Mouse (Mus musculus): ENCODE results near the gene Chchd10. TPM values are rescaled to one million over a fixed set of nuclear protein-coding genes. Genes with fewer than 3 reads are reported as not detected.
A peak's percentile ranks its signal among the peaks of the same experiment; 100 is the strongest.

The Chchd10 gene
- polyA plus RNA-seq, 1 experiment from 2014 or later = 117 TPM

DNA sequence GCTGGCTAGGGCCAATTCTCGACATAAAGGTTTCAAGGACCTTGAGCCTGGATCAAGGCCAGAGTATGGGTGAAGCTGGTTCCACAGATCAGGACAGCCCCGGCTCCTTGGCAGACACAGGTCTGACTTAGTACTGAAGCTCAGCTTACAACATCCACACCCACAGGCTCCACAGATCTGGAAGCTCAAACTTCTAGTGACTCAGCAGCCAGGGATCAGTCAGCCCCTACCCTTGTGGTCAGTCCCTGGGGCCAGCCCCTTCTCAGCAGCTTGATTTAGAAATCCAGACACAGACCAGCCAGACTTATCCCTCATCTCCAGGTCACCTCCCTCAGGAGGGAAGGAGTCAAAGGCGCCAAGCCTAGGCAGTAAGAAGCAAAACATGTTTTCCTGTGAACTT is 34.1 kb upstream of the Chchd10 start:
- H3K9me3 ChIP-seq (replicated peaks) = no peaks in the 10 kb centered on the region
- peaks cover 82% of the 10 kb centered on the region for H3K36me3 ChIP-seq (replicated peaks)
- H3K4me2 ChIP-seq = no peak overlapping the region
- no peak for ATAC-seq (ENCODE audit: insufficient read depth)
- no peaks in the 10 kb centered on the region for H3K27me3 ChIP-seq
- no peak overlapping the region for H3K27ac ChIP-seq (replicated peaks)
- H3K9ac ChIP-seq = no peak overlapping the region
- 74% methylated on average over 3 of the region's 3 CpGs for WGBS (ENCODE audit: insufficient replicate concordance)
- peaks cover 3% of the 10 kb centered on the region; the same call in 1 of the 2 replicates for H3K4me1 ChIP-seq (replicated peaks)
- H3K4me3 ChIP-seq (replicated peaks) = no peak overlapping the region

DNA sequence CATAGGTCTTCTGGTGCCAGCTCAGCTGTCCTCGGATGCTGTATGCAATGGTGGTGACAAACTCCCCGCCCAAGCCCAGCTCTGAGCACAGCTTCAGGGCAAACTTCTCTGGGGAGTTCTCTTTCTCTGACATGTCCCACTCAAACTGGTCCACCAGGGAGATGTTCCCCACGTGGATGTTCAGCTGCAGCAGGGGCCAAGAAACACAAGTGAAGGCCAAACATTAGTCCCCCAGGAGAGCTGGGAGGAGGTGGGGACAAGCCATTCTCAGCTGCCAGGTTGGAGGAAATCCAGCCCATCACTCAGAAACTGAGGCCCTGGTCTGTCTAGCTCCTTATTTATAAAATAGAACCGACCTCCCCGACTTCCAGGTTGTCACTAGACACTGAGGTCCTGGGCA is 28.5 kb upstream of the Chchd10 start:
- no peaks in the 10 kb centered on the region for H3K27me3 ChIP-seq
- 0 out of 2 replicates have a peak, but pooled peaks cover 3% of the 10 kb centered on the region for H3K4me1 ChIP-seq (replicated peaks)
- WGBS (ENCODE audit: insufficient replicate concordance) = 81% methylated on average over 5 of the region's 5 CpGs
- H3K9ac ChIP-seq = no peak overlapping the region
- no peak for ATAC-seq (ENCODE audit: insufficient read depth)
- H3K4me3 ChIP-seq (replicated peaks) = no peak overlapping the region
- no peak overlapping the region for H3K27ac ChIP-seq (replicated peaks)
- H3K9me3 ChIP-seq (replicated peaks) = no peaks in the 10 kb centered on the region
- H3K36me3 ChIP-seq (replicated peaks) = peaks cover 92% of the 10 kb centered on the region
- no peak overlapping the region for H3K4me2 ChIP-seq

DNA sequence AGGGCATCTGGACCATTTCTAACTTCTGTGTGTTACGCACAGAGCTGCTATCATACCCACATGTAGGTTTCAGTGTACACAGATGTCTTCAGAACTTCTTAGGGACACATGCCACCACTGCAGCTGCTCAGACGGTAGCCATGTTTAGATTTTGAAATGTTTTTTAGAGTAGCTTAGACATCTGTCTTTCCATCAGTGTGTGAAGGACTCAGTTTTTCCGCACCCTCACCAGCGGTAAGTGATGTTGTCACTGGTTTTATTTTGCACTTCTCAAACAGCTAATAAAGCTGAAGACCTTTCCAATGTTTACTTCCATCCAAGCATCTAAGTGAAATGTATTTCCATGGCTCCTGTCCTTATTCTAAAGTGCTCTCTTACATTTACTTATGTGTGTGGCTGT is 26.0 kb upstream of the Chchd10 start:
- no peaks in the 10 kb centered on the region for H3K27me3 ChIP-seq
- no peaks in the 10 kb centered on the region for H3K9me3 ChIP-seq (replicated peaks)
- no peak for ATAC-seq (ENCODE audit: insufficient read depth)
- H3K36me3 ChIP-seq (replicated peaks) = peaks cover 93% of the 10 kb centered on the region
- 84% methylated on average over 4 of the region's 4 CpGs for WGBS (ENCODE audit: insufficient replicate concordance)
- no peak overlapping the region for H3K9ac ChIP-seq
- no peak overlapping the region for H3K4me2 ChIP-seq
- no peak overlapping the region for H3K4me3 ChIP-seq (replicated peaks)
- H3K27ac ChIP-seq (replicated peaks) = no peak overlapping the region
- H3K4me1 ChIP-seq (replicated peaks) = no peaks in the 10 kb centered on the region

DNA sequence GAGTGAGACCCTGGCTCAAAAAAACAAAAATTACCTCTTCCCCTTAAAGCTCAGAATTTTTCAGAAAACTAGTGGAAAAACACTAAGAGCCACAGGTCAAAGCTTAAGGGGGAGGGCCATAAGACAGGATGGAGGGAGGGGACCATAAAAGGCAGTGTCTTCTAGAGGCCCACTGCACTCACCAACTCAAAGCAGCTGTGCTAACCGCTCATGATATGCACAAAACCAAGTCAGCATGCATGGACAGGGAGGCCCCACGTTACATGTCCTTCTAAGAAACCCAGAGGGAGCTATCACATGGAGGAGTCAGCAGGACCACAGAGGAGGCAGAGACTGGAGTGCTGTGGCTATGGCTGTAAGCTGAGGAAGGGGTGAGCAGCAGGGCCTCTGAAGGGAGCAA is 22.2 kb upstream of the Chchd10 start:
- peaks cover 86% of the 10 kb centered on the region for H3K36me3 ChIP-seq (replicated peaks)
- H3K4me1 ChIP-seq (replicated peaks) = peaks cover 12% of the 10 kb centered on the region
- no peak overlapping the region for H3K27ac ChIP-seq (replicated peaks)
- H3K9me3 ChIP-seq (replicated peaks) = no peaks in the 10 kb centered on the region
- no peak overlapping the region for H3K4me3 ChIP-seq (replicated peaks)
- no peak overlapping the region for H3K9ac ChIP-seq
- ATAC-seq (ENCODE audit: insufficient read depth) = no peak
- H3K27me3 ChIP-seq = no peaks in the 10 kb centered on the region
- WGBS (ENCODE audit: insufficient replicate concordance) = 80% methylated on average over 2 of the region's 2 CpGs
- H3K4me2 ChIP-seq = no peak overlapping the region

DNA sequence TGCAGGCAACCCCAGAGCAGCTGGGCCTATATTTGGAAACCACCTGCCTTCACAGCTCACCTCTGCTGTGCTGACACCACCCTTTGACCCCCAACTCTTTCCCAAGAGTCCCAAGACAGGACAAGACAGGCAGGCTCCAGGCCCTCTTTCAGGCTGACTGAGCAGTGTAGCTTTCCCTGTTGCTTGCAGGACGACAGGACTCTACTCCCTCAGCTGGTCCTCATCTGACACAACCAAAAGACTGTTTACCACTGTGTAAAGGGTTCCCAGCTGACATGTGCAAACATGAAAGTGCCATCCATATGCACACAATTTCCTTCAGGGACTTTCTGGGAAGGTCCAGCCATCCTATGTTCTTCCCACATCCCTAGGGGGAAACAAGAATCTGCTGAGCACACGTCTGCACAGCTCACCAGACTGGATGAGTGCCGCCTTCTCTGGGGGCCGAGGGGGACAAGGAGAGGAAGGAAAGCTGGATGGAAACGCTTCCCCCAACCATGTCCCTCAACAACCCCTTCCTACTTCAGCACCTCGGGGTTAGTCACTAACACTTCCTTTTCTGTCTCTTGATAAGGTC is 19.8 kb upstream of the Chchd10 start:
- ATAC-seq (ENCODE audit: insufficient read depth) = no peak
- H3K36me3 ChIP-seq (replicated peaks) = peaks cover 74% of the 10 kb centered on the region
- no peak overlapping the region for H3K4me2 ChIP-seq
- WGBS (ENCODE audit: insufficient replicate concordance) = 50% methylated on average over 6 of the region's 6 CpGs
- H3K9ac ChIP-seq = no peak overlapping the region
- H3K27ac ChIP-seq (replicated peaks) = no peak overlapping the region
- H3K9me3 ChIP-seq (replicated peaks) = no peaks in the 10 kb centered on the region
- H3K27me3 ChIP-seq = no peaks in the 10 kb centered on the region
- peaks cover 12% of the 10 kb centered on the region for H3K4me1 ChIP-seq (replicated peaks)
- no peak overlapping the region for H3K4me3 ChIP-seq (replicated peaks)

DNA sequence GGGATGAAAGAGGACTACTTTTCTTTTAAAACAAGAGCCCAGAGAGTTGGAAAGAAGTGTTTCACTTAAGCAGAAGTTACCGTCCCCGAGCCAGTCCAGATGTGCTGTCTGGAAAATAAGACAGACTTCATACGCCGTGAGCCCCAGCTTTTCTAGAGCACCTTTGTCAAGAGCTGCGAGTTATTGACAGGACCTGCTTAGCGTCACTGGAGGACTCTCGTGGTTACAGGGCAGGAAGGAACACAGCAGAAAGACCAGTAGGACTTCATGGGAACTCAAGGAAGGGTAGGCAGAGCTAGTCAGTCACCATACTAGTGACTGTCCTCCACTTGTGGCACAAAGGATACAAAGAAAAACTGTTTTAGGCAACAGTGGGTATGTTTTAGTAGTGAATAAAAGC is 17.4 kb upstream of the Chchd10 start:
- Histone ChIP-seq H3K9me3 (replicated peaks) (no peaks in the 10 kb centered on the region), H3K9ac (no peak overlapping the region), H3K4me1 (replicated peaks) (peaks cover 32% of the 10 kb centered on the region), H3K36me3 (replicated peaks) (peaks cover 61% of the 10 kb centered on the region), H3K27me3 (no peaks in the 10 kb centered on the region), H3K4me2 (no peak overlapping the region), H3K27ac (replicated peaks) (no peak overlapping the region), H3K4me3 (replicated peaks) (no peak overlapping the region)
- 75% methylated on average over 7 of the region's 7 CpGs for WGBS (ENCODE audit: insufficient replicate concordance)
- no peak for ATAC-seq (ENCODE audit: insufficient read depth)

DNA sequence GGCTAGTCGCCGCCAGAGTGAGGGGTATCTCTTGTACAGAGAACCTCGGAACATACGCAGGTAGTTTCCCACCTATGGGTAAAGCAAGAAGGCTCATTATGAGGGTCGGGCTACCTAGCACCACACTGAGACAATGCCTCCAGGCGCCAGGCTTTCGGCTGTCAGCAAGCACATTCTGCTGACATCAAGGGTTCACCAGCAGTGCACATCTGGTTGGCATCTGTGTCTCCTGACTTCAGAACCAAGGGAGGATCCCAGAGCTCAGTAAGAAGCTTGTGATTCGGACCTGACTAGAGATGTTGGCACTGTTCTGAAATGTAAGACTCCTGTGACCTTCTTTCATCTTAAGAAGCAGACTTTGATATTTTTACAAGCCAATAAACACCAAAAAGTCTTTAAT is 16.1 kb upstream of the Chchd10 start:
- Histone ChIP-seq H3K27ac (replicated peaks) (no peak overlapping the region), H3K36me3 (replicated peaks) (peaks cover 49% of the 10 kb centered on the region), H3K9ac (no peak overlapping the region), H3K4me1 (replicated peaks) (peaks cover 38% of the 10 kb centered on the region), H3K9me3 (replicated peaks) (no peaks in the 10 kb centered on the region), H3K4me2 (no peak overlapping the region), H3K4me3 (replicated peaks) (no peak overlapping the region), H3K27me3 (no peaks in the 10 kb centered on the region)
- ATAC-seq (ENCODE audit: insufficient read depth) = no peak
- WGBS (ENCODE audit: insufficient replicate concordance) = 82% methylated on average over 8 of the region's 8 CpGs

DNA sequence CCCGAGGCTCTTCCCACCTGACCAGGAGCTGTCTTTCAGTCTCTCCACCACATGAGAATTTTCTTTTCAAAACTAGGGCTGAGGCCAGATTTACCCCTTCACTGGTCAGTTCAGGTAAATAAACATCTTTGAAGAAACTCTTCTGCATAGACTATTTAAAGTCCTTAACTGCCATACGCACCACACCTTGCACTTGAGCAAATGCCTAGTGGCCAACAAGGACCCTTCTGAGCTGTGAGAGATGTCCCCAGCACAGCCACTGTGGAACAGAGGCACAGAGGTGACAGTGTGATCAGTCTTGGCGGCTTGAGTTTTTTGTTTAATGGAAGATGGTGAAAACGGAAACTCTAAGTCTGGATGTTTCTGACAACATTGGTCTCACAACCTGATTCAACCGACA is 13.9 kb upstream of the Chchd10 start:
- Histone ChIP-seq H3K4me3 (replicated peaks) (no peak overlapping the region), H3K9ac (no peak overlapping the region)

DNA sequence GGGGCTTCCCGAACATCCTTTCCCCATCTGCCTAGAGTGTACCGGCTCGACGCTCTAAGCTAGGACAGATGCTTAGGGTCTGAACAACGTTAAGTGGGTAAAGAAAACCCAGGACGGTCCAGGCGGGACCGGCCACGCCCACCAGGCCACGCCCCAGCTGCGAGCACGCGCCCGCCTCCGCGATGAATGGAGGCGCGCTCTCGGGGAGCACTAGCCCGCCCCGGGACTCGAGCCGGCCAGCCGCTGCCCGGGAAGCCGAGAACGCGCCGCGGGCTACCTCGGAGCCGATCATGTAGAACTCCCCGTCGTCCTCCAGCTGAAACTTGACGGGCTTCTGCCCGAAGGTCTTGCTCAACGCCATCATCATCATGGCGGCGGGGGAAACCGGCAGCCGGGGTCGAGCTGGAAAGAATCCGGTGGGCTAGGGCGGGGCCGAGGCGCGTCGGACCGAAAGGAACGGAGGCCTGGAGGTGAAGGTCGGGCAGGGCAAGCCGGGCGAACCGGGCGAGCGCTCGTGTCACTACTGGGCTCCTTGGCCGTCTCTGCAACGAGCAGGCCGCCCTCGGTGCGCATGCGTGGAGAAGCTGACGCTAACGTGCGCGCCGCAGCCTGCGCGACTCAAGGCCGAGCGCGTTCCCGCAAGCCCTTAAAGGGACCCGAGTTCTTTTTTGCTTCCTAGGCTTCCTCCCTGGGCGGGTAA is 11.8 kb upstream of the Chchd10 start, which contains the start of gene Smarcb1:
TSS of gene Smarcb1 (minus strand) at position 592 of the 700 bp plus-strand sequence.
- Histone ChIP-seq H3K4me3 (replicated peaks) (peak within 1 kb of the TSS; percentile 81), H3K27me3 (peaks cover 11% of the 10 kb centered on the region), H3K9me3 (replicated peaks) (no peaks in the 10 kb centered on the region), H3K9ac (peak within 1 kb of the TSS; percentile 86), H3K36me3 (replicated peaks) (peaks cover 13% of the 10 kb centered on the region), H3K4me1 (replicated peaks) (peaks cover 42% of the 10 kb centered on the region), H3K4me2 (peak within 1 kb of the TSS; percentile 97), H3K27ac (replicated peaks) (peak within 1 kb of the TSS; percentile 87)
- peak; percentile 95 for ATAC-seq (ENCODE audit: insufficient read depth)
- WGBS (ENCODE audit: insufficient replicate concordance) = under 1% methylated on average over 76 of the region's 76 CpGs

More for the DNA sequence above, 13.9 kb upstream of the Chchd10 start:
- ATAC-seq (ENCODE audit: insufficient read depth) = no peak
- 83% methylated on average over 5 of the region's 5 CpGs for WGBS (ENCODE audit: insufficient replicate concordance)
- Histone ChIP-seq H3K4me2 (no peak overlapping the region), H3K27me3 (no peaks in the 10 kb centered on the region), H3K27ac (replicated peaks) (no peak overlapping the region), H3K4me1 (replicated peaks) (peaks cover 42% of the 10 kb centered on the region), H3K36me3 (replicated peaks) (peaks cover 32% of the 10 kb centered on the region), H3K9me3 (replicated peaks) (no peaks in the 10 kb centered on the region)

DNA sequence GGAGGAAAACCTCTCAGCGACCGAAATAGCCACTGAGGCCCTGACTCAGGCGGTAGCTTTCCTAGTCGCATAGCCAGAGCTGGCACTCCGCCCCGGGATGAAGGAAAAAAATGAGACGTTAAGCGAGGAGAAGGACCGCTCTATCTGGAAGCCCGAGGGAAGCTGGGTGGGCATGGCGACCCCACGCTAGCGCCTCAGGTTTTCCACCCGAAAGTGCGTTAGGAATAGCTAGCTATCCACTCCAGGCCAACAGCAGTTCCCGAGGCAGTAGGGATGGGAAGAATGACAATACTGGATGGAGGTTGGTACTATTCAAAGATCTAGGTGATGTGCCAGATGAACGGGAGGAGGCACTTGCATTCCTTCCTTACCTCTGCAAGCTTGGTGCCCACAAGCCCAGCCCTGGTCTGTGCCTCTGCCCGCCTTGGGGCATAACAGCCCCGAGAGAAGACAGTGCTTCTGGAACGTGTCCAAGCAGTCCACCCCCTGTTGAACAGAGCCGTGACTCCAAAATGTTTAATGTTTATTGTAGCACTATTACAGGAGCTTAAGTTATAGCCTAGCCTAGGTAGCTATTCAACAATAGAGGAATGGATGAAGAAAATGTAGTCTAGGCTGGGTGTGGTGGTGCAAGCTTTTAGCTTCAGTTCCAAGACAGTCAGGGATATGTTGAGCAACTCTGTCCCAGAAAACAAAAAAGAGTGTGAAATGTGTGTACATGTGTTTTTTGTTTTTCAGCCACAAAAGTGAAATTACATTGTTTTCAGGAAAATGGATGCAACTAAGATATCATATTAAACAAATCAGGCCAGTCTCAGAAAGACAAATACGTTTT is 11.0 kb upstream of the Chchd10 start:
- Histone ChIP-seq H3K36me3 (replicated peaks) (peaks cover 6% of the 10 kb centered on the region; the same call in 1 of the 2 replicates), H3K9me3 (replicated peaks) (no peaks in the 10 kb centered on the region), H3K27me3 (peaks cover 16% of the 10 kb centered on the region), H3K9ac (peak overlapping the region; percentile 86), H3K4me3 (replicated peaks) (peak overlapping the region; percentile 81), H3K4me2 (peak overlapping the region; percentile 97), H3K4me1 (replicated peaks) (peaks cover 42% of the 10 kb centered on the region), H3K27ac (replicated peaks) (peak overlapping the region; percentile 87)
- peak; percentile 38 for ATAC-seq (ENCODE audit: insufficient read depth)
- 4% methylated on average over 22 of the region's 22 CpGs for WGBS (ENCODE audit: insufficient replicate concordance)

DNA sequence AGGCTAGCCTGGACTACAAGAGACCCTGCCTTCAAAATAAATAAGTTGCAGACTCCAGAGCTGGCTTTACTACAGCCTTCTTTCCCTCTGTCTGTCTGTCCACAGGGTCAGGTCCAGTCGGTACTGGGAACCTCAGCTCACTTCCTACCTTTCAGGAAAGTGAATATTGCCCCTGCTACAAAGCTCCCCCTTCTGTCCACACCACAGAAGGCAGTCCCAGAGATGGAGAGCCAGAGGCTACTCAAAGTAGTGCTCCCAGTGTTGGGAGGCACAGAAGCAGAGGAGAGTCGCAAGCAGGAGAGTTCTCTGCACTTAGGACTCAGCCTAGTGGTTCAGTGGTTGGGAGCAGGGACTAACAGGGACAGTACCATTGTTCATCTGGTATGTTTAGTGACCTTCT is 8.6 kb upstream of the Chchd10 start:
- Histone ChIP-seq H3K9ac (no peak overlapping the region), H3K4me2 (no peak overlapping the region), H3K4me1 (replicated peaks) (peaks cover 33% of the 10 kb centered on the region), H3K27me3 (peaks cover 35% of the 10 kb centered on the region), H3K9me3 (replicated peaks) (no peaks in the 10 kb centered on the region), H3K4me3 (replicated peaks) (no peak overlapping the region), H3K27ac (replicated peaks) (no peak overlapping the region), H3K36me3 (replicated peaks) (no peaks in the 10 kb centered on the region)
- ATAC-seq (ENCODE audit: insufficient read depth) = no peak
- WGBS (ENCODE audit: insufficient replicate concordance) = 41% methylated on average over 2 of the region's 2 CpGs

All from liver, embryonic 15.5 days (tissue).